Mouse (Mus musculus): ENCODE results near the gene Bmpr2.

Gene Bmpr2

DNA sequence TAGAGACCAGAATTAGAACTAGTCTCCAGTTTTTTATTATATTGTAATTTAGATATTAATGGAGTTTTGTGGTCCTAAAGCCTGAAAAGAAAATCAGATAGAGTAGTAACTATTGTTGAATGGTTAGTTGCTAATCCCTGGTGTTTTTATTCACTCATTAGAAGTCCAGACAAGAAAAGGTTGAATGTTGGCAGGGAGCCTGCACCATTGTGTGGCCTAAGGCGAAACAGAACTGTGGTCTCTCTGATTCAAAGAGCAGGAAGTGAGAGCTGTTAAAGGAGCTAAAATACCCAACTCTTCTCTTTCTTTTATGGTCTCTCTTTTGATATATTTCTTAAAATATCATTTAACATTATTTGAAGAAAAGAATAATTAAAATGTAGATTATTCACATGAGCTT, 32.1 kb downstream of the Bmpr2 start:
- peak; percentile 36 for DNase-seq (ENCODE audit: low read depth, low spot score)

- no peak for DNase-seq (ENCODE audit: low read depth, low spot score)
These were observed 34.7 kb downstream of the Bmpr2 start for GRCm38 (mm10) chr1:59797865-59798264.

DNA sequence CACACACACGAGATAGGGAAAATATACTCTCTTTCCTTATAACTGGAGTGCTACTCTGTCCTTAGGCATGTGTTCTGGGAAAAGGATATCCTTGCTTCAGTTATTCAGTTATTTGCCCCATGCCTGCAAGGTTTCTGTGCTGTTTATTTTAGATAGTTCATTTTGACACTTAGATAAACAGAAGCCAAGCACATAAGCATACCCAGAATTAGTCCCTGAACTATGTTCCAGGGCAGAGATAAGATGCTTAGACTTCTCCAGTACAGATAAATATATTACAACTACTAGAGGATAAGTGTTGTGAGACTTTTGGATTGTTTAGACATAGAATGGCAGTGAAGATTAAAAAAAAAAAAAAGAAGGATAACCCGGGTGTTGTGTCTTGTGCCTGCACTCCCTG, 41.2 kb downstream of the Bmpr2 start:
- no peak for DNase-seq (ENCODE audit: low read depth, low spot score)

- DNase-seq (ENCODE audit: low read depth, low spot score) = no peak
These were observed 46.7 kb downstream of the Bmpr2 start for GRCm38 (mm10) chr1:59809921-59810320.

GRCm38 (mm10) chr1:59812782-59813181, 49.6 kb downstream of the Bmpr2 start:
- DNase-seq (ENCODE audit: low read depth, low spot score) = no peak

DNA sequence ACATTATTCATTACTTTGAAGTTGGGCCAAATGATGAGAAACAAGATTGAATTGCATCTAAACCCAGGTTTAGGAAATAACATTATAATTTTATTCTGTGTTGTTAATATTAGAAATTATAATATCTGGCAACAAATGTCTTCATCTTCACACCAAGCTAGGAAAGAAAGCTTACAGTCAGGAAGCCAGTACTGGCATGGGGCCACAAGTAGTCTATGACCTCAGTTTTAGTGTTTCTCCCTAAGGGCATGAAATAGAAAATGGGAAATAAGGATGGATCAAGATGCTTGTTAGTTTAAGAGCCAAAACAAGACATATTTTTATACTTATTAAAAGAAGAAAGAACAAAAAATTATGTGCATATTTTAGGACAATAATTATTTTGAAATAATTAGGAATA, 62.2 kb downstream of the Bmpr2 start:
- no peak for DNase-seq (ENCODE audit: low read depth, low spot score)

DNA sequence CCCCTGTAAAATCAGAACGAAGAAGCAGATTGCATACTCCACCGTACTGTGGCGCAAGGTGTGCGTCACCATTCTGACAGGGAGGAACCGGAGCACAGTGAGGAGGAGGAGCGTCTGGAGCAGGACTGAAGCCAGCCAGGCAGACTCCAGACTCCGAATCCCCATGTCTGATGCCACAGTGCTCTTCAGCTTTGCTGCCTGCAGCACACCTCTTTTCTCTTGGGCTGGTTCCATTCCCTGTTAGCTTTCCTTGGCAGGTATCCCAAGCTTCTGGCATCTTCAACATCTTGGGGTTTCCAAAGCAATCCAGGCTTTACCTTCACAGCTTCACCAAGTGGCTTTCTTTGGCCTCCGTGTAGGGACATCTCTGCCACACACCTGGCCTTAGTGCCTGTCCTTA, 63.4 kb downstream of the Bmpr2 start:
- DNase-seq (ENCODE audit: low read depth, low spot score) = no peak

DNA sequence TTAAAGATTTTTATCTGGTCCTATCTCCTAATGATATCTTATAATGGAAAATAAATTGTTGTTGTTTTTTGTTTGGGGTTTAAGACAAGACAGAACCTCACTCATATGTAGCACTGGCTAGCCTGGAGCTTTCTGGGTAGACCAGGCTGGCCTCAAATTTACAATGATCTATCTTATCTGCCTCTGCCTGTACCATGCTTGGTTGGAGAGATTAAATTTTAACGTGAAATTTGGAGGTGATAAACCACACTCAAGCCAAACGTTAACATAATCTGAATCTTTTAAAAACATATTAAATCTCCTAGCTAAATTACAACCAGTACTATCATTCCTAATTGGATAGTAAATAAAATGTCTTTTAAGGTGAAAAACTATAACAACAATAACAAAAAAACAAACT, 66.2 kb downstream of the Bmpr2 start:
- DNase-seq (ENCODE audit: low read depth, low spot score) = no peak

DNA sequence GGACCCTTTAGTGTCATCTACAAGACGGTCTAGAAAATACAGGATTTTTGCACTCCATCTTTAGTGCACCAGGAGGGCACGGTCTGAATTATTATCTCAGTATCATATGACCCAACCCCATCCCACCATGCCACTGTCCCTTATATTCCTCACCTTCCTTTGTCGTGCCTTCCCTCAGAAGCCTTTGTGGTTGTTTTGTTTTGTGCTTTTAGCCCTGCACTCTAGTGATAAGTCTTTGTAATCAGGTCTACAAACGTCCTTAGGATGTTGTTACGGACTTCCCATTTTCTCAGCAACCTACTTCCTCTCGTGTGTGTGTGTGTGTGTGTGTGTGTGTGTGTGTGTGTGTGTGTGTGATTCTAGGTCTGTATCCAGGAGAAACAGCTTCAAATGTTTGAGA, 67.0 kb downstream of the Bmpr2 start:
- no peak for DNase-seq (ENCODE audit: low read depth, low spot score)

DNA sequence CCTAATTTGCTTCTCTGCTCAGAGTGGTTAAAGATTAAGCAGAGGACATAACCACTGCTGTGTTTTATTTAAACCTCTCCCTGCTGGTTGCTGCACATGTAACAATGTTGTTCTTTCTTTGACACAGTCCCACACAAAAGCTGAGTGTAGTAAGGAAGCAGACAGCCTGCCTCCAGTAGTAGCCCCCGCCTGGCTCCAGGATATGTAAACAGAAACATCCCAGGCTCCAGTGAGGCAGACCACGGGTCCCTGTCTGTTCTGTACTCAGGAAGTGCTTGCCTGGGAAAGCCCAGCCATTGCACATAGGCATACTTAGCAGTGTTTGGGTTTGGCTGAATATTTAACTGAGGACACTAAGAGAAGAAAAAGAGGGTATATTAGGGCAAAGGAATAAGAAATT, 70.5 kb downstream of the Bmpr2 start:
- DNase-seq (ENCODE audit: low read depth, low spot score) = no peak

- no peak for DNase-seq (ENCODE audit: low read depth, low spot score)
These were observed 85.1 kb downstream of the Bmpr2 start for GRCm38 (mm10) chr1:59848327-59848726.

DNA sequence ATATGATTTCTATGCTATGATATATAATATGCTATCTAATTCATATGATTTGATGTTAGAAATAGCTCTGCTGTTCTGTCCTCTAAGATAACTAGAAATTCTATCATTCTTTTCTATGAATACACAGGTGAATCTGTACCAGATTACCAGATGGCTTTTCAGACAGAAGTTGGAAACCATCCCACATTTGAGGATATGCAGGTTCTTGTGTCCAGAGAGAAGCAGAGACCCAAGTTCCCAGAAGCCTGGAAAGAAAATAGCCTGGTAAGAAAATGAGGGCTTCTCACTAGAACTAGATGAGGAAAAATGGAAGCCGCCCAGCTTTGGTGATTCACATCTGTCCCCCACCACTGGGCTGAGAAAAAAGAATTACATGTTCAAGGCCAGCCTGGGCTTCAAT, 95.8 kb downstream of the Bmpr2 start:
- DNase-seq (ENCODE audit: low read depth, low spot score) = no peak

- DNase-seq (ENCODE audit: low read depth, low spot score) = no peak
These were observed 98.9 kb downstream of the Bmpr2 start for GRCm38 (mm10) chr1:59862144-59862543.

DNA sequence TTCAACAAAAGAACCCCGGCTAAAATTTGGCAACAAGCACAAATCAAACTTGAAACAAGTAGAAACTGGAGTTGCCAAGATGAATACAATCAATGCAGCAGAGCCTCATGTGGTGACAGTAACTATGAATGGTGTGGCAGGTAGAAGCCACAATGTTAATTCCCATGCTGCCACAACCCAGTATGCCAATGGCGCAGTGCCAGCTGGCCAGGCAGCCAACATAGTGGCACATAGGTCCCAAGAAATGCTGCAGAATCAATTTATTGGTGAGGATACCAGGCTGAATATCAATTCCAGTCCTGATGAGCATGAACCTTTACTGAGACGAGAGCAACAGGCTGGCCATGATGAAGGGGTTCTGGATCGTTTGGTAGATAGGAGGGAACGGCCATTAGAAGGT, 104.8 kb downstream of the Bmpr2 start:
- no peak for DNase-seq (ENCODE audit: low read depth, low spot score)

DNA sequence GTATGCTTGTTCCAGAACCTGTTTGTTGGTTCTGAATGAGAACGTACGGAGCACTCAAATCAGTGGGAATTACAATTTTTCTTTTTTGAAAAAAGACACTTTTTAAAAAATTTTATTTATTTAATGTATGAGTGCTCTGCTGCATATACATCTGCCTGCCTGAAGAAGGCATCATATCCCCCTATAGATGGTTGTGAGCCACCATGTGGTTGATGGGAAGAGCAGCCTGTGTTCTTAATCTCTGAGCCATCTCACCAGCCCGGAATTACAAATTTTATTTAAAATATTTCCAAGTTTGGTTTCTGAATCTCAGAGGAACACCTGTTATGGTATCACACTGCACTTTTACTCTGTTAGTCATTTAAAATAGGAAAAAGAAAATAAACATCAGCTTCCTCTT, 110.8 kb downstream of the Bmpr2 start:
- DNase-seq (ENCODE audit: low read depth, low spot score) = no peak

GRCm38 (mm10) chr1:59878098-59878497, 114.9 kb downstream of the Bmpr2 start:
- DNase-seq (ENCODE audit: low read depth, low spot score) = no peak

DNA sequence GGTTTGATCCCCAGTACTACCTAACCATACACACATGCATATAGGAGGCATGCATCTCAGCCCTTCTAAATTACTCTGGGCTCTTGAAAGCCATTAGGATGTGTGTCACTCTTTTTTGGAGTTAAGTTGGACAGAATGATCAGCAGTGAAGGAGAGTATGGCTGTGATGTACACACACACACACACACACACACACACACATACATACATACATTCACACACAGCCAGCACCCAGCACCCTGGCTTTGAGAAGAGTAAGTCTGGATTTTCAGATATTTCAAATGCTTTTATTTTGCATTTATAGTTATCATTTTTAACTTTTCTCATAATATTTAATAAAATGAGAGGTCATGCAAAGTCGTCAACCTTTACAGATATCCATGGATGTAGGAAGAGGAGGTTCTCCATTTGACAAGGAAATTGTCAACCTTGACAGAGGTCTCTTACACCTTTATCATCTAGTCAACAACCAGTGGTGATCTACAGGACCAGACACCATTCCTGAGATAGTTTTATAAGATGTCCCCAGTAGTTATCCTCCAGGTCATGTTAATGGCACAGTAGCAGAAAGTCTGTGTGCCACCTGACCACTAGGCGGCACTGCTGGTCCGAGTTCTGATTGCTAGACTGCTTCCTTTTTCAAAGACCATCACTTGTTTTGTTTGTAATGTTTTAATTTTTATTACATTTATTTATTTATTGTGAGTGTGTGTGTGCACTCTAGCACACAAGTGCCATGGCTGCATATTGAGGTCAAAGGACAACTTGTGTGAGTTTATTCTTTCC, 120.3 kb downstream of the Bmpr2 start:
- DNase-seq (ENCODE audit: low read depth, low spot score) = peak; percentile 75

DNA sequence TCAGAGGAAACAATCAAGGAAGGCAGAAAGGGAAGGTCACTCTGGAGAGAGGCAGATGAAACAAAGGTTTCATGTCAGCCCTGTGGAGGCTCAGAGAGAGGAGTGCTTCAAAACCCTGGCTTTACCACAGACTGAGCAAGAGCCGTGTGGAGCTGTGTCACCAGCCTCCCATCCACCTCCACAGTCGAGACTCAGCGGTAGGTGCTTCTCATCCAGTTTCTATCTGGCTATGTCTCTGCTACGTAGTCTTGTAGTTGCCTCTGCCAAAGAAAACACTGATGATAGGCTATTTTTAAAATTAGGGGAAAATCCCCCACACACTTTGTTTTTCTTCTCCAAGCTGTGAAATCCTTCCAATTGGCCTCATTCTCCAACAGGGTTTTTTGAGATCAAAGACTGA, 123.7 kb downstream of the Bmpr2 start:
- DNase-seq (ENCODE audit: low read depth, low spot score) = peak; percentile 22

GRCm38 (mm10) chr1:59888018-59888417, 124.8 kb downstream of the Bmpr2 start:
- no peak for DNase-seq (ENCODE audit: low read depth, low spot score)

- DNase-seq (ENCODE audit: low read depth, low spot score) = no peak
These were observed 128.0 kb downstream of the Bmpr2 start for GRCm38 (mm10) chr1:59891185-59891584.

DNA sequence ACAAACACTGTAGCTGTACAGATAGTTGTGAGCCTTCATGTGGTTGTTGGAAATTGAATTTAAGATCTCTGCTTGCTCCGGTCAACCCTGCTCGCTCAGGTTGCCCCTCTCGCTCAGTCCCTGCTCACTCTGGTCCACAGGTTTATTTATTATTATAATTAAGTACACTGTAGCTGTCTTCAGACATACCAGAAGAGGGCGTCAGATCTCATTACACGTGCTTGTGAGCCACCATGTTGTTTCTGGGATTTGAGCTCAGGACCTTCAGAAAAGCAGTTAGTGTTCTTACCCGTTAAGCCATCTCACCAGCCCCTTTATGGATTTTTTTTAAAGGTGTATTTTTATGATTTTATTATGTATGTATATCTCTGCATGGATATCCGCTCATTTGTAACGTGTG, 129.6 kb downstream of the Bmpr2 start:
- no peak for DNase-seq (ENCODE audit: low read depth, low spot score)

- DNase-seq (ENCODE audit: low read depth, low spot score) = no peak
These were observed 130.8 kb downstream of the Bmpr2 start for GRCm38 (mm10) chr1:59894025-59894424.

DNA sequence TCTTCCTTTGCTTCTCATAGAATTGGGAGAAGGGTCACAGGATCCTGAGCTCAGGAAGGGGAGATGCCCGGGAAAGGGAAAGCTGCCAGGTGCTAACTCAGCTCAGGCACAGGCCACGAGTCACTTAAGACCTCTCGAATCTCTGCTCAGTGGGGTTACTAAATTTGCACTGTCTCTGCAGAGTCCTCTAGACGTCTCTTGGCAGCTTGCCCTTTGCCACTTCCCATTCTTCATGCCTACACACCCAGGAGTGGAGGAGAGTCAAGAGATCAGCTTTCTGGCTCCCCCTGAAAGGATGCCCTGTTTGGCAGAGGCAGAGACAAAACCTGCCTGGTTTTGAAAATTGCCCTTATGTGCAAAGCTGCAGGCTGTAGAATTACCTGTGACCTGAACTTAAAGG, 132.3 kb downstream of the Bmpr2 start:
- peak; percentile 50 for DNase-seq (ENCODE audit: low read depth, low spot score)

Measured in A20 (cell line).